Mouse (Mus musculus) heart, embryonic 11.5 days (tissue): ENCODE data around the gene Pgpep1. TPM values are rescaled to one million over a fixed set of nuclear protein-coding genes. Genes with fewer than 3 reads are reported as not detected.

Source experiments
- ATAC-seq: fragments of 200-750 bp; cut with Nextera tagmentation; replicated peaks from 2 replicates; pipeline ENCODE4 v1.8.0; 2017; ENCODE audit warnings: moderate library complexity; ENCODE audit not compliant: insufficient number of reproducible peaks, low FRiP score, low TSS enrichment
- H3K27ac ChIP-seq: fragments of 300-500 bp; sonication (generic); 2 replicates; pipeline ENCODE4 v1.5.1; 2014; ENCODE audit warnings: mild to moderate bottlenecking, low read depth, low read length
- H3K27me3 ChIP-seq: fragments of 300-500 bp; sonication (generic); 2 replicates; pipeline ENCODE4 v1.6.1; 2014; ENCODE audit warnings: mild to moderate bottlenecking, low read length, mixed read lengths; ENCODE audit not compliant: control insufficient read depth, insufficient read depth
- H3K36me3 ChIP-seq: fragments of 300-500 bp; sonication (generic); 2 replicates; pipeline ENCODE4 v1.6.1; 2014; ENCODE audit warnings: mild to moderate bottlenecking, low read length, moderate library complexity, mixed read lengths; ENCODE audit not compliant: control insufficient read depth, insufficient read depth
- H3K4me1 ChIP-seq: fragments of 300-500 bp; sonication (generic); 2 replicates; pipeline ENCODE4 v1.6.1; 2014; ENCODE audit warnings: low read length; ENCODE audit not compliant: control insufficient read depth, insufficient read depth
- H3K4me2 ChIP-seq: fragments of 300-500 bp; sonication (generic); 2 replicates; pipeline ENCODE4 v1.6.1; 2014; ENCODE audit warnings: mild to moderate bottlenecking, moderate library complexity
- H3K4me3 ChIP-seq: fragments of 300-500 bp; sonication (generic); 2 replicates; pipeline ENCODE4 v1.5.1; 2014; ENCODE audit warnings: low read depth, low read length
- H3K9ac ChIP-seq: fragments of 300-500 bp; sonication (generic); 2 replicates; pipeline ENCODE4 v1.6.1; 2014; ENCODE audit warnings: mild to moderate bottlenecking, low read depth, low read length, moderate library complexity
- H3K9me3 ChIP-seq: fragments of 300-500 bp; sonication (generic); replicated peaks from 2 replicates; pipeline ENCODE4 v1.6.1; 2016; ENCODE audit warnings: low read length; ENCODE audit not compliant: control insufficient read depth
- whole genome bisulfite sequencing: fragments of 180-500 bp; shearing (Covaris S2); extraction: QIAGEN DNeasy Blood & Tissue Kit; methylation state at CpG from one replicate; pipeline ENCODE4 v1.1.7; 2014; ENCODE audit not compliant: insufficient replicate concordance; 5-methylcytosine and 5-hydroxymethylcytosine counted together
- polyA plus RNA-seq: library from polyadenylated mRNA; unstranded; fragments of >200 nt; fragmentation: Nextera tagmentation; extraction: Ambion mirVana; gene quantifications from 2 replicates; pipeline ENCODE4 v1.2.1, GENCODE M21; 2014

The Pgpep1 gene
- polyA plus RNA-seq, 1 experiment from 2014 or later, result 41.6 TPM

DNA sequence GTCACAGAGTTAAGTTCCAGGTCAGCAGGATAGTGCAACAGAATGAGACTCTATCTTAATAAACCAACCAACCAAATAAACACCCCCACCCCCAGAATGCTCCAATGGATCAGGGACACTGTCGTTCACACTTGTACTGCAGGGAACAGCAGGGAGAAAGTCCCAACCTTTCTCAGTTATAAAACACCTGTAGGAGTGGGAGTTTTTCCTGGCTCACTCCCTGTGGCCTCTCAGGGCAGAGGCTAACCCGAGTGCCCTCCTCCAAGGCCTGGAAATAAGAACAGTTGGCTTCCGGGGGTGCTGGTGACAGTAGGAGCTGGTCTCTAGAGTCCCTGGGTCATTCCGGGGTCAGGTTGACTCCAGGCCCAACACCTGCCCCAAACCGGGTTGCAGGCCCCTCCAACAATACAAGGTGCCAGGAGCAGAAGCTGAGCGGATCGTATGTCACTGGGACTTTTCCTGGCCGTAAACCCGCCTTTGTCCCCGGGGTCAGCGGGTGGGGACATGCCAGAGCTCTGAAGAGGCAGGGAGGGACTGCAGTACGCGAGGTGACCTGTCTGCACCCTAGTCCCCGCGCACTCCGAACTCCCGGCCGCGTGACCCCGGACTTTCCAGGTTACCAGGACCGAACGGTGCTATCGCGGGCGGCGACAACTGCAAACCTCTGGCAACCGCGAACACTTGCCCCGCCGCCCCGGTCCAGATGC, 1.1 kb downstream of the Pgpep1 start:
- WGBS, result under 1% methylated on average over 31 of the region's 31 CpGs
- ATAC-seq, result peak; percentile 58

DNA sequence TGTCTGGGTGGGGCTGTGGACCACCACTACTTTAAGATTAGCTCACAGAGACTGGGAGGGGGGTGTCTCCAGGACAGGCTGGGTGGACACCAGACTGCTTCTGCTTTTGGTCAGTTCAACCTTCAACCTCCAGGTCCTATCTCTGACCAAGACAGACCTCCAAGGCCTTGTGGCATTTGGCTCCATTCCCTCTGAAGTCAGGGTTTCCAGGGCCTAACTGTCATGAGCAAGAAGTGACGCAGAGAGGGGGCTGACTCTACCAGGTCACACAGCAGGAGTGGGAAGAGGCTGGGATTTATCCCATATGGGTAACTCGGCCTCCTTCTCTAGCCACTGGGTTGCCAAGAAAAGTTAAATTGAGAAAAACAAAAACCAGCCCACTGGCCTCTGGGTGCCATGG, 2.4 kb downstream of the Pgpep1 start:
- no peaks in the 10 kb centered on the region for H3K27me3 ChIP-seq
- peak overlapping the region; percentile 94 for H3K4me2 ChIP-seq
- peaks cover 21% of the 10 kb centered on the region for H3K4me1 ChIP-seq
- WGBS, result 83% methylated on average over 2 of the region's 2 CpGs
- H3K27ac ChIP-seq, result no peak overlapping the region
- peak overlapping the region; percentile 58; the same call in 1 of the 2 replicates for H3K9ac ChIP-seq
- H3K36me3 ChIP-seq, result peaks cover 9% of the 10 kb centered on the region
- H3K4me3 ChIP-seq, result no peak overlapping the region
- ATAC-seq, result no peak
- no peaks in the 10 kb centered on the region for H3K9me3 ChIP-seq

More for the DNA sequence above, 1.1 kb downstream of the Pgpep1 start:
- H3K9ac ChIP-seq, result peak overlapping the region; percentile 84
- H3K9me3 ChIP-seq, result no peaks in the 10 kb centered on the region
- H3K4me3 ChIP-seq, result peak overlapping the region; percentile 73
- peaks cover 21% of the 10 kb centered on the region for H3K4me1 ChIP-seq
- H3K4me2 ChIP-seq, result peak overlapping the region; percentile 94
- H3K27ac ChIP-seq, result peak overlapping the region; percentile 75
- no peaks in the 10 kb centered on the region for H3K27me3 ChIP-seq
- peaks cover 5% of the 10 kb centered on the region for H3K36me3 ChIP-seq

DNA sequence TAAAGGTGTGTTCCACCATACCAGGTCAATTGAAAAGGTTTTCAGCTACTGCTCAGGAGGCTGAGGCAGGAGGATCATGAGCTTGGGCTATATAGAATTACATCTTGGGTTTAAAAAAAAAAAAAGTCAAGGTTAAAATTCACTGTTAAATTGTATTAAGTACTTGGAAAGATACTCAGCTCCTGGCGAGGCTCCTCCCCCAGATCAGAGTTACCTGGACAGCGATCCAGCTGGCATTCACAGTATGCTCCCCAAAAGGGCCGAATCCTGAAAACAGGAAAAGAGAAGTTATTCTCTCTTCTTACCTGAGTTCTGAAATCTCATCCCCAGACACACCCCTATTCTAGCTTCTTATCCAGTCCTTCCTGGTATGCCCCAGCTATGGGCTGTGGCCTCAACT, 3.0 kb downstream of the Pgpep1 start:
- Histone ChIP-seq H3K27me3 (no peaks in the 10 kb centered on the region), H3K36me3 (peaks cover 9% of the 10 kb centered on the region), H3K9ac (no peak overlapping the region), H3K9me3 (no peaks in the 10 kb centered on the region), H3K4me3 (no peak overlapping the region), H3K4me2 (no peak overlapping the region), H3K4me1 (peaks cover 21% of the 10 kb centered on the region), H3K27ac (no peak overlapping the region)
- ATAC-seq, result no peak
- WGBS, result 88% methylated on average over 3 of the region's 3 CpGs

DNA sequence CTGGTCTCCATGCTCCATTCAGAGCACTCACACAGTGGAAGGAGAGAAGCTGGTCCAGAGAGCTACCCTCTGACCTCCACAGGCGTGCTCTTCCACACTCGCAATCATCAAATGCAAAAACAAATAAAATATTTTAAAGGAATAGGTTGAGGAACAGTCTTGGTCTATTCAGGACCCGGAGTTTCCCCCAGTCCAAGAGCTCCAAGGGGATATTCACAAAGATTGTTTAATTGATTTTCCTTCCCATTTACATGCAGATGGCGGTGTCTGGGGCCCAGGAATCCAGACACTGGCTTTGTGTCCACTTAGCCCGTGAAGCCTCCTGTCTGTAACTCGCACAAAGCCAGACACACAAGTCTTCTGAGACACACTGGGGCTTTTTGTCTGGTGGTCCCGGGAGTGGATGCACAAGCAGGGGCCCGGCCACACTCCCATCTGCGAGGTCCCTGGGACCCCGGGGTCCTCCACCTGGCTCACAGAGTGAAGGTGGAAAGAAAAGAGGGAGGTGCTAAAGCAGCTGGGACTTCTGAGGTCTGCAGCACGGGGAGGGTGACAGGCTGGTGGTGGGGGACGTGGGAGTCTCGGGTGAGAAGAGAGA, 3.9 kb downstream of the Pgpep1 start:
- Histone ChIP-seq H3K9ac (peak overlapping the region; percentile 28; the same call in 1 of the 2 replicates), H3K27me3 (no peaks in the 10 kb centered on the region), H3K4me3 (no peak overlapping the region), H3K9me3 (no peaks in the 10 kb centered on the region), H3K4me2 (no peak overlapping the region), H3K27ac (no peak overlapping the region), H3K4me1 (peaks cover 21% of the 10 kb centered on the region), H3K36me3 (peaks cover 13% of the 10 kb centered on the region)
- ATAC-seq, result no peak
- WGBS, result 72% methylated on average over 13 of the region's 13 CpGs

DNA sequence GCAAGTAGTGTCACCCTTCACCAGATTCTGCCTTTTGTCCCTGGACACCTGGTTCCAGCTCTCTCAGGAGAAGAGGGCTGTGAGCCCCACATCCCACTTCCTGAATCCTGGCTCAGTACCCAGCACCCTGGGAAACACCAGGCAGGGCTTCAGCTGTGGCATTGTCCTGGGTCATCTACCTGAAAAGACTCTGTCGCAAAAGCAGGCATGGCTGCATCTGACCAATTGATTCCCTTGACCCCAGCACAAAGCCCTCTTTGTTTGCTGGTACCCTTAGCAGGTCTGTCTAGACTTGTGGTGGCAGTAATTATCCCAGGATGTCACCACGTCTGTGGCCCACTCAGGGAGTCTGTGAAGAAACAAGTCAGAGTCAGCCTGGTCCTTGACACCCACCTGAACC, 4.7 kb downstream of the Pgpep1 start:
- Histone ChIP-seq H3K4me3 (no peak overlapping the region), H3K27me3 (no peaks in the 10 kb centered on the region), H3K9ac (no peak overlapping the region), H3K4me2 (no peak overlapping the region), H3K9me3 (no peaks in the 10 kb centered on the region), H3K4me1 (peaks cover 19% of the 10 kb centered on the region), H3K27ac (no peak overlapping the region), H3K36me3 (peaks cover 15% of the 10 kb centered on the region)
- no peak for ATAC-seq
- WGBS, result 65% methylated on average over 2 of the region's 2 CpGs

DNA sequence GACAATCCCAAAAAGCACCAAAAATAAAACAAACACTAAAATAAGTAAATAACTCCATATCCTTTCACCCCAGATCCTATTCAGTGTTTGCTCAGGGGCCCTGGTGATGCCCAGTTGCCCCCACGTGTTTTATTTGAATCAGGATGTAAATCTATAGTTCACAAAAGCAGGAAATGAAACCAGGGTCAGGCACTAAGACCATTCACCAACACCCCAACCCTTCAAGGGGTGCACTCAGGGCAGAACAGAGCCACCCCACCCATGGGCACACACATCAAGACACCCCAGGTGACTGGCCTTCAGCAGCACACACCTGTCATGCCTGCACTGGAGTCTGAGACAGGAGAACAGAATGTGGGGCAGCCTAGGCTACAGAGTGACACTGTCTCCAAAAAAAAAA, 6.1 kb downstream of the Pgpep1 start:
- Histone ChIP-seq H3K4me2 (no peak overlapping the region), H3K27ac (no peak overlapping the region), H3K27me3 (no peaks in the 10 kb centered on the region), H3K36me3 (peaks cover 15% of the 10 kb centered on the region), H3K9me3 (no peaks in the 10 kb centered on the region), H3K9ac (no peak overlapping the region), H3K4me3 (no peak overlapping the region), H3K4me1 (peaks cover 21% of the 10 kb centered on the region)
- 71% methylated on average over 1 of the region's 1 CpGs for WGBS
- ATAC-seq, result no peak

DNA sequence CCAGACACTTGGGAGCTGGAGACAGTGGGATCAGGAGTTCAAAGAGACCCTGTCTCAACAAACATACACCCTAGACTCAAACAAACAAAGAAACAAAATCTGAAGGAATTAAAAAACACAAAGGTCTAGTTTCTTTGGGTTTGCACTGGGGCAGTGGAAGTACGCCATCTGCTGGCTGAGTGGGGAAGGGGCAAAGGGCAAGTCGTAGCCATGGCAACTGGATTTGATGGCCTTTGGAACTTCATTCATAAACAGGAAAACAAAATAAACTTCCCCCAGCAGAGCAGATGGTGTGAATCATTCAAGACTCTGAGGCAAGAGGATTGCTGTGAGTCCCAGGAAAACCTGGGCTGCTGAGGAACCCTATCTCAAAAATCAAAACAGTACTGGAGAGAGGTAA, 7.0 kb downstream of the Pgpep1 start:
- no peak overlapping the region for H3K27ac ChIP-seq
- H3K4me1 ChIP-seq, result peaks cover 23% of the 10 kb centered on the region
- no peaks in the 10 kb centered on the region for H3K27me3 ChIP-seq
- ATAC-seq, result no peak
- no peak overlapping the region for H3K4me2 ChIP-seq
- H3K36me3 ChIP-seq, result peaks cover 15% of the 10 kb centered on the region
- no peak overlapping the region for H3K9ac ChIP-seq
- H3K4me3 ChIP-seq, result no peak overlapping the region
- 61% methylated on average over 2 of the region's 2 CpGs for WGBS
- H3K9me3 ChIP-seq, result no peaks in the 10 kb centered on the region

DNA sequence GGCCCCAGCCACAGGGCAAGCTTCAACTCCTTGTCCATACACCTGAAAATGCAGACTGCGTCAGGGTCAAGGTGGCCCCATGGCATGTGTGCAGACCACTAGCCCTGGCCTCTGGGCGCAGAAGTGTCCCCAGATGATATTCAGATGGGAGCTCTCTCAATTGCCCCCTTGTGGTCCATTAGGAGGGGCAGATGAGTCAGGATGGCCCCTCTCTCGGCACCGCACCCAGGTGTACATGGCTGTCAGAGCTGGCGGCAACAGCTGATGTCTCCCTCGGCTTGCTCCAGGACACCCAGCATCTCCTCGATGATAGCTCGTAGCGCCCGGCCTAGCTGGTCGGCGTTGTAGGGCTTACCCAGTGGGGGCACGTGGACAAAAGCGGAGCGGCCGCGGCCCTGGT, 9.8 kb downstream of the Pgpep1 start:
- Histone ChIP-seq H3K27me3 (no peaks in the 10 kb centered on the region), H3K9ac (no peak overlapping the region), H3K36me3 (peaks cover 10% of the 10 kb centered on the region; the same call in 1 of the 2 replicates), H3K27ac (no peak overlapping the region), H3K9me3 (no peaks in the 10 kb centered on the region), H3K4me3 (no peak overlapping the region), H3K4me2 (no peak overlapping the region), H3K4me1 (peaks cover 40% of the 10 kb centered on the region)
- 95% methylated on average over 17 of the region's 17 CpGs for WGBS
- ATAC-seq, result no peak
